In the genomic region with DNA sequence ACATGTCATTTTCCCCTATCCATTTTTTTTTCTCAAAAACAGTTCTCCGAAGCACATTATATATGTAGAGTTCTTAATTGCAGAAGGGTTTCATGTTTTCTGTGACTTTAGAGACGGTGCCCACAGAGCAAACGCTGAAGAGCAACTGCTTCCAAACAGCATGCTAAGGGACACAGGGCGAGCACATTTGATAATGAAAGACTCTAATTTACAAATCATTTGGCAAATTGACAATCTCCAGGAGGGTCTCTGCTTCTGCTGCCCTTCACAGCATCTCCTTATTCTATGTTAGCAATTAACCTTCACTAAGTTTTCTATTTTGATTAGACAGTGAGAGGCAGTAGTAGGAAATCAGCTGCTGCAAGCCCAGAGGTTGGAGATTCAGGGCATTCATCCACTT, we compare ENCODE assay signal across 17 mouse cellular contexts.
"Had no signal": no experiment of that assay in that cellular context is flagged by ENCODE, and none has a peak within 500 bp of the region (broad histone marks: within the 10 kb centered on the region; RNA-seq: fewer than 3 reads in every experiment).

No protein-coding gene starts in this region.

- H3K27me3 ChIP-seq: lung, embryonic 15.5 days; megakaryocyte, embryonic 14.5 days; midbrain, embryonic 13.5 days; midbrain, embryonic 15.5 days; neural tube, embryonic 12.5 days; stomach, embryonic 15.5 days had no signal

- H3K27ac ChIP-seq: lung, embryonic 15.5 days; macrophage; midbrain, embryonic 15.5 days; neural tube, embryonic 12.5 days; stomach, embryonic 15.5 days; stomach, postnatal 0 days had no signal

- H3K9ac ChIP-seq: lung, embryonic 15.5 days; midbrain, embryonic 13.5 days; midbrain, embryonic 15.5 days; neural tube, embryonic 12.5 days; stomach, embryonic 15.5 days had no signal

- H3K4me1 ChIP-seq: lung, embryonic 15.5 days; megakaryocyte, embryonic 14.5 days; midbrain, embryonic 13.5 days; neural tube, embryonic 12.5 days; stomach, embryonic 15.5 days had no signal

- ATAC-seq: lung, postnatal 0 days; midbrain, embryonic 13.5 days; midbrain, embryonic 15.5 days had no signal

- H3K36me3 ChIP-seq: lung, embryonic 15.5 days; midbrain, embryonic 13.5 days; midbrain, embryonic 15.5 days; neural tube, embryonic 12.5 days; stomach, embryonic 15.5 days had no signal

- H3K9me3 ChIP-seq: lung, embryonic 15.5 days; megakaryocyte, embryonic 14.5 days; midbrain, embryonic 13.5 days; midbrain, embryonic 15.5 days; neural tube, embryonic 12.5 days; stomach, embryonic 15.5 days had no signal

- H3K4me3 ChIP-seq: lung, embryonic 15.5 days; megakaryocyte, embryonic 14.5 days; midbrain, embryonic 13.5 days; midbrain, embryonic 15.5 days; neural tube, embryonic 12.5 days; stomach, embryonic 15.5 days had no signal

- H3K4me2 ChIP-seq: lung, embryonic 15.5 days; midbrain, embryonic 11.5 days; midbrain, embryonic 13.5 days; midbrain, embryonic 15.5 days; neural tube, embryonic 12.5 days; stomach, embryonic 15.5 days had no signal

- DNase-seq: lung, adult 2 months; lung, postnatal 14 days; lung, postnatal 36 days; right cerebral cortex, postnatal 14 days; thymus, adult 2 months; thymus, postnatal 25 days; thymus, postnatal 4 days had no signal
